Mouse (Mus musculus) embryonic facial prominence, embryonic 10.5 days (tissue): ENCODE results near the gene Mtch2. TPM values are rescaled to one million over a fixed set of nuclear protein-coding genes. Genes with fewer than 3 reads are reported as not detected.
"Not testable (repeated sequence)": the region's sequence is repeated elsewhere in the genome, so short reads cannot be mapped to it uniquely, and the experiment has no call there.

Experiments
- DNase-seq: peaks from one replicate; pipeline ENCODE4 v3.0.0-alpha.2; 2017; ENCODE audit warnings: low spot score
- H3K27ac ChIP-seq: fragments of 300-500 bp; sonication (generic); replicated peaks from 2 replicates; pipeline ENCODE4 v1.5.1; 2016; ENCODE audit warnings: mild to moderate bottlenecking
- H3K27me3 ChIP-seq: fragments of 300-500 bp; sonication (generic); replicated peaks from 2 replicates; pipeline ENCODE4 v1.6.1; 2016; ENCODE audit warnings: low read depth, mild to moderate bottlenecking; ENCODE audit not compliant: poor library complexity, severe bottlenecking
- H3K36me3 ChIP-seq: fragments of 300-500 bp; sonication (generic); replicated peaks from 2 replicates; pipeline ENCODE4 v1.6.1; 2016; ENCODE audit warnings: mild to moderate bottlenecking, moderate library complexity
- H3K4me1 ChIP-seq: fragments of 300-500 bp; sonication (generic); 2 replicates; pipeline ENCODE4 v1.6.1; 2016
- H3K4me3 ChIP-seq: fragments of 300-500 bp; sonication (generic); 2 replicates; pipeline ENCODE4 v1.5.1; 2016; ENCODE audit warnings: mild to moderate bottlenecking, moderate library complexity
- H3K9me3 ChIP-seq: fragments of 300-500 bp; sonication (generic); 2 replicates; pipeline ENCODE4 v1.6.1; 2016; ENCODE audit warnings: mild to moderate bottlenecking
- WGBS: fragments of 180-500 bp; shearing (Covaris S2); methylation state at CpG from one replicate; pipeline ENCODE4 v1.1.7; 2016; 5-methylcytosine and 5-hydroxymethylcytosine counted together
- polyA plus RNA-seq: library from polyadenylated mRNA; unstranded; fragments of >200 nt; fragmentation: Nextera tagmentation; extraction: Ambion mirVana; gene quantifications from 2 replicates; pipeline ENCODE4 v1.2.1, GENCODE M21; 2016

The Mtch2 gene
- polyA plus RNA-seq, 1 experiment from 2014 or later = 248 TPM

- peaks cover 35% of the 10 kb centered on the region for H3K27me3 ChIP-seq
- H3K27ac ChIP-seq = no peak overlapping the region; the same call in 1 of the 2 replicates
- peaks cover 13% of the 10 kb centered on the region for H3K4me1 ChIP-seq
- H3K4me3 ChIP-seq = no peak overlapping the region
- no peaks in the 10 kb centered on the region for H3K9me3 ChIP-seq
- no peak for DNase-seq
- peaks cover 71% of the 10 kb centered on the region for H3K36me3 ChIP-seq
- WGBS = 92% methylated on average over 6 of the region's 6 CpGs
These were observed 46.8 kb downstream of the Mtch2 start for GRCm38 (mm10) chr2:90893673-90894298.

GRCm38 (mm10) chr2:90894299-90894677, 47.3 kb downstream of the Mtch2 start:
- H3K36me3 ChIP-seq = peaks cover 76% of the 10 kb centered on the region
- not testable (repeated sequence) for DNase-seq
- 90% methylated on average over 3 of the region's 3 CpGs for WGBS

DNA sequence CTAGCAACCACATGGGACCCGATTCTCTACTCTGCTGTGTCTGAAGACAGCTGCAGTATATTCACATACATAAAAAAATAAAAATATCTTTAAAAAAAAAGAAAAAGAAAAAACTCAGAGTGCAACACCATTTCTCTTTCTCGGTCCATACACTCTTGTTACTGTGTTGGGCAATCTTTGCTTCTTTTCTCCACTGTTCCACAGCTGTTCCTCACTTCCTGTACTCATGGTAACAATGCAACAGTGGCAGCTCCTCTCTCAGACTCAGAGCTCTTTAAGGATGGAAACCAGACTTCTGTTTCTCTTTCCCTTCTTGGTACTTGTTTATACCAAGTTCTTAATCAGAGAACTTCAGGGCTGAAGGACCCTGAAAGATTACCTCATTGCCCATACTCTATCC, 56.4 kb downstream of the Mtch2 start:
- Histone ChIP-seq H3K4me3 (peak overlapping the region; percentile 92), H3K4me1 (peaks cover 23% of the 10 kb centered on the region), H3K9me3 (no peaks in the 10 kb centered on the region), H3K36me3 (peaks cover 71% of the 10 kb centered on the region), H3K27ac (no peak overlapping the region; the same call in 1 of the 2 replicates), H3K27me3 (no peaks in the 10 kb centered on the region)
- no peak for DNase-seq
- WGBS = 89% methylated on average over 2 of the region's 2 CpGs

More at GRCm38 (mm10) chr2:90894299-90894677, 47.3 kb downstream of the Mtch2 start:
- H3K9me3 ChIP-seq, H3K27ac ChIP-seq, H3K4me3 ChIP-seq: not testable (repeated sequence)
- Histone ChIP-seq H3K4me1 (peaks cover 12% of the 10 kb centered on the region), H3K27me3 (peaks cover 30% of the 10 kb centered on the region)

GRCm38 (mm10) chr2:90904076-90904855, 57.3 kb downstream of the Mtch2 start, which contains the start of the genes Kbtbd4 and Ndufs3:
TSS of gene Kbtbd4 (plus strand) at chr2:90904740.
TSS of gene Ndufs3 (minus strand) at chr2:90904827.
- H3K4me3 ChIP-seq = peak within 1 kb of the TSS; percentile 92
- no peaks in the 10 kb centered on the region for H3K27me3 ChIP-seq
- peak; percentile 94 for DNase-seq
- H3K9me3 ChIP-seq = no peaks in the 10 kb centered on the region
- H3K4me1 ChIP-seq = peaks cover 23% of the 10 kb centered on the region
- H3K27ac ChIP-seq = peak within 1 kb of the TSS; percentile 96
- under 1% methylated on average over 43 of the region's 43 CpGs for WGBS
- peaks cover 71% of the 10 kb centered on the region for H3K36me3 ChIP-seq

GRCm38 (mm10) chr2:90904856-90905224, 57.9 kb downstream of the Mtch2 start:
- WGBS = under 1% methylated on average over 21 of the region's 21 CpGs
- no peak for DNase-seq
- H3K27ac ChIP-seq = peak overlapping the region; percentile 96
- no peaks in the 10 kb centered on the region for H3K27me3 ChIP-seq
- no peaks in the 10 kb centered on the region for H3K9me3 ChIP-seq
- H3K4me3 ChIP-seq = peak overlapping the region; percentile 92
- H3K36me3 ChIP-seq = peaks cover 71% of the 10 kb centered on the region
- peaks cover 23% of the 10 kb centered on the region for H3K4me1 ChIP-seq

DNA sequence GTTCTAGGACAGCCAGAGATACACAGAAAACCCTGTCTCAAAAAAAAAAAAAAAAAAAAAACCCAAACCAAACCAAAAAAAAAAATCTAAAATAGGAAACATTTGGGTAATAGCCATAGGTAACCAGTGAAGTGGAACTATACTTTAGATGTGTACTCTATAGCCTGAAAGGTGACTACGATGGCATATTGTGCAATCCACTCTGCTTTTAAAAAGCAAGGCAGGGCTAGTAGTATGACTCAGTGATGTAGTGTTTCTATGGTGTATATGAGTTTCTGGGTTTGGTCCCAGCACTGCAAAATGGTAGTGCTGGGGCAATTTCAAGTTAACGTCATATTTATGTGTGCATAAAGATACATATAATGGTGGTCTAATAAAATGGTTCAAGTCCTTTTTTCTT, 59.8 kb downstream of the Mtch2 start:
- peaks cover 72% of the 10 kb centered on the region for H3K36me3 ChIP-seq
- 98% methylated on average over 2 of the region's 2 CpGs for WGBS
- no peak overlapping the region for H3K4me3 ChIP-seq
- H3K27ac ChIP-seq = no peak overlapping the region
- DNase-seq = no peak
- H3K9me3 ChIP-seq = no peaks in the 10 kb centered on the region
- no peaks in the 10 kb centered on the region for H3K27me3 ChIP-seq
- peaks cover 23% of the 10 kb centered on the region for H3K4me1 ChIP-seq

DNA sequence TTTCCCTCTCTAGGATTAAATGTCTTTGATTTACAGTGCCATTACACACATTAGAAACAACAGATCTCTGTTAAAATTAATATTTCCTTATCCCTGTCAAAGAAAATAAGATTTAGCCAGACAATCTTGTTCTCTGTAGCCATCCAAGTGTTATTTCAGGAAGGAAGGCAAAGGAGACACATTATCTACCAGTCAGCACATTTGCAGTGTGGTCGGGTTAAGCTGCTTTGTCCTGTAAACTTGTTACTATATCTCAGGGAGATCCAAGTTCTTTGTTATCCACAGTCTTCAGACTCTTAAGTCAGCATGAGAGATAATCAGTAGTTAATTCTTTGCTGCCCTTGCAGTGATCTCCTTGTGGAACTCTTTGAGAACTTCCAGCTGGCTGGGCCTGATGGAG, 63.9 kb downstream of the Mtch2 start:
- peaks cover 10% of the 10 kb centered on the region for H3K4me1 ChIP-seq
- H3K9me3 ChIP-seq = no peaks in the 10 kb centered on the region
- DNase-seq = no peak
- H3K4me3 ChIP-seq = no peak overlapping the region
- H3K27ac ChIP-seq = no peak overlapping the region
- WGBS = 90% methylated on average over 1 of the region's 1 CpGs
- peaks cover 93% of the 10 kb centered on the region for H3K36me3 ChIP-seq
- H3K27me3 ChIP-seq = no peaks in the 10 kb centered on the region

GRCm38 (mm10) chr2:90911668-90912067, 64.7 kb downstream of the Mtch2 start:
- DNase-seq = no peak

GRCm38 (mm10) chr2:90913671-90914070, 66.7 kb downstream of the Mtch2 start:
- H3K4me3 ChIP-seq = no peak overlapping the region
- WGBS = 91% methylated on average over 2 of the region's 2 CpGs
- peaks cover 33% of the 10 kb centered on the region for H3K4me1 ChIP-seq
- no peak overlapping the region for H3K27ac ChIP-seq
- no peaks in the 10 kb centered on the region for H3K27me3 ChIP-seq
- DNase-seq = no peak
- H3K9me3 ChIP-seq = no peaks in the 10 kb centered on the region
- H3K36me3 ChIP-seq = peaks cover 67% of the 10 kb centered on the region

More at GRCm38 (mm10) chr2:90911668-90912067, 64.7 kb downstream of the Mtch2 start:
- Histone ChIP-seq H3K36me3 (peaks cover 87% of the 10 kb centered on the region), H3K27ac (no peak overlapping the region), H3K9me3 (no peaks in the 10 kb centered on the region), H3K4me3 (no peak overlapping the region), H3K4me1 (peaks cover 14% of the 10 kb centered on the region), H3K27me3 (no peaks in the 10 kb centered on the region)
- 90% methylated on average over 1 of the region's 1 CpGs for WGBS

- WGBS = 76% methylated on average over 1 of the region's 1 CpGs
- H3K9me3 ChIP-seq = no peaks in the 10 kb centered on the region
- H3K4me3 ChIP-seq = peak overlapping the region; percentile 66; the same call in 1 of the 2 replicates
- H3K4me1 ChIP-seq = peaks cover 33% of the 10 kb centered on the region
- no peak overlapping the region for H3K27ac ChIP-seq
- H3K27me3 ChIP-seq = no peaks in the 10 kb centered on the region
- no peak for DNase-seq
- H3K36me3 ChIP-seq = peaks cover 48% of the 10 kb centered on the region
These were observed 68.6 kb downstream of the Mtch2 start for GRCm38 (mm10) chr2:90915516-90915915.
